Mouse (Mus musculus) c-Kit-negative CD71-positive TER-119-positive erythroid progenitor cells, embryonic 14.5 days (primary cell): ENCODE results near the gene Tceanc2.

Experiments used
- DNase-seq: peaks from one replicate; pipeline ENCODE4 v3.0.0-alpha.2; 2013; ENCODE audit warnings: low read depth, low spot score

Tceanc2 gene

GRCm38 (mm10) chr4:107178830-107179490 lies at the start of gene Tceanc2:
Tceanc2 (minus strand) TSS chr4:107179116.
- DNase-seq = no peak

- DNase-seq = no peak
Observed at GRCm38 (mm10) chr4:107226313-107226712, 47.4 kb upstream of the Tceanc2 start.

DNA sequence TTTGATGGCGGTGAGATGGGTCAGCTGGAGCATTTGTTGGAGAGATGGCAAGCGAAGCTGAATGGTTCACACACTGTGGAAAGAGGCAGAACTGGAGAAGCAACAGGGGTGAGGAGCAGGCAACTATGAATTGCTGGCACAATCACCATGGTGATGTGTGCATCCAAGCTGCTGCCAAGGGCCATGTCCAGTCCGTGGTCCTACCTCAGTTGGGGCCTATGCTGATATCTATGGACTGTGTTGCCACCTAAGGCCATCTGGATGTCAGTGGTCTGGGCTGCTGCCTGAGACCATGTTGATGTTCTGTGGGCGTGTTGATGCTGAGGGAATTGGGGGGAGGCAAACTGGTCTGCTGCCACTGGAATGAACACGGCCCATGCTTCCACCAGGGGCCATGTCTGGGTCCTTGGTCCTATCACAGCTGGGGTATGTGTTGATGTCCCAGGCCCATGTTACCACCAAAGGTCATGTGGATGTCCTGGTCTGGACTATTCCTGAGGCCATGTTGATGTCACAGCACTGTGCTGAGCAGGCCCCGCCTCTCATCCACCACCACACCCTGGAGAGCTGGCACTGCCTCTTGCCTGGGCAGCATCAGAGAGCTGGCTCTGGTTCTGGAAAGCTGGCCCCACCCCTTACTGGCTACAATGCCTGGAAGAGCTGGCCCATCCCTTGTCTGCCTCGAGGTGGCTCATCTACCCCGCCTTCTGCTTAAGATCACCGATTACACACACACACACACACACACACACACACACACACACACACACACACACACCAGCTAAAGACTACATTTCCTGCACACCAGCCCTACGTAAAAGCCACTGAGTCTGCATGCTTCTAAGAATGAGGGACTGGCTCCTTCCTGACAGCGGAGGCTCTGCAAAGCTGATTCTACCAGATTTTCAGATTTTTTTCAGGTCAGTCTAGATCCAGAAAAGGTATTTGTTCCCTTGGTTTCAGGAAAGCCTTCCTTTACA lies 44.6 kb upstream of the Tceanc2 start:
- DNase-seq = no peak

DNA sequence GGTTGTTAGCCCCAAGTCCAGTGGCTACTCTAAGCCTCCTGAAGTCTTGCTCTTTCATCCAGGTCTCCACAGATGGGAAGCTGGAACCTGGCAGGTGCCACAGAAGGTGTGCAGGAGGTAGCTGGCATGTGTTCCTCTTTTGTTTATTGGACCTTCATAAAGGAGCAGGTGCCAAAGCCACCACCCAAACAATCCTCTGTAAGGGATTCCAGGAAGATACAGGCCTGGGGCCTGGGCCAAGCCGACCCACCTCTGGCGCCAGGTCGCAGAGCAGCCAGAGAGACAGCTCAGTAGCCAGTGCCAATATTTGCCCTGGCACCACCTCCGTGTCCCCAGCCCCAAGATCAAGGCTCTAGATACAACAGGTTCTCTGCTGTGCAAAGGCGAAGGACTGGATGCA lies 42.6 kb upstream of the Tceanc2 start:
- DNase-seq = no peak

GRCm38 (mm10) chr4:107217574-107217973 lies 38.7 kb upstream of the Tceanc2 start:
- DNase-seq = peak; percentile 53

DNA sequence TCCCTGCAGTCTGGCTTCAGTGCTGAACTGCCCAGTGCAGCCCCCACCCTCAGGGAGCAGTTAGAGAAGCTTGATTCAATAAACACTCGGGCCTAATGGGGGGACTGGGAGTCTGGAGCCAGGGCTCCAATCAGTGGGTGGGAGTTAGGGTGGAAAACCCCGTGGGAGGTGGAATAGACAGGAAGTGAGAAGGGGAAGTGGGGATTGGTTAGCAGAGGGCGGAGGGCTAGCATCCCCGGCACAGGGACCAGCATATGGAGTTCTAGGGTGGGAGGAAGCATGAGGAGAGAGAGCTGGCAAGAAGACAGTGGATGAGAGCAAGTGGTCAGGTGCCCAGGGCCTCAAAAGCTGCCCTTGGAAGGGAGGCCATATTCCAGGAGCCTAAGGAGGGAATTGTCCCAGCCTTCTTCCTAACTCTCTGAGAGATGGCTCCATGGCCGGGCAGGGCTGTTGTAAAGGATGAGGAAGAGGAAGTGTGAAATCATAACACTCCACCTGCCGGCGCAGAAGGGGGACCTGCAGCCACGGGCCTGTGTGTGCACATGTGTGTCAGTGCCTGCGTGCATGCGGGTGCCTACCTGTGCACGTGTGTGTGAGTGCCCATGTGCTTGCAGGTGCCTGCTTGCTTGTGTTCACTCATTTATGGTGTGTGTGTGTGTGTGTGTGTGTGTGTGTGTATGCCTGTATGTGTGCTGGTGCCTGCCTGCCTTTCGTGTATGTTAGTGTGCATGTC lies 34.5 kb upstream of the Tceanc2 start:
- DNase-seq = no peak

DNA sequence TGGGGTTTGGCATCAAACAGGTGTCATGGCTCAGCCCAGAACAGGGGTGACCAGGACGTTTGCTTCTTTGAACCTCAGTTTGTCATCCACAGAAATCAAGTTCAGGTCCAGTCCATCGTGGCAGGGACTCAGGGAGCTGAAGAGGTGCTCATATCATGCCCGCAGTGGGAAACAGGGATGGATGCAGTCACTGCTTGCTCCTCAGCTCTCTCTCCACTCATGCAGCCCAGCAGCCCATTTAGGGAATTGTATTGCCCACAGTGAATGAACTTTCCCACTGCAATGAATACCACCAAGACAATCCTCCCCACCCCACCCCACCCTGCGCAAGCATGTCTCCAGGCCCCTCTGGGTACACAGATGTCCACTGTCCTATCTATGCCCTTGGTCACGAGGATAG lies 33.0 kb upstream of the Tceanc2 start:
- no peak for DNase-seq

DNA sequence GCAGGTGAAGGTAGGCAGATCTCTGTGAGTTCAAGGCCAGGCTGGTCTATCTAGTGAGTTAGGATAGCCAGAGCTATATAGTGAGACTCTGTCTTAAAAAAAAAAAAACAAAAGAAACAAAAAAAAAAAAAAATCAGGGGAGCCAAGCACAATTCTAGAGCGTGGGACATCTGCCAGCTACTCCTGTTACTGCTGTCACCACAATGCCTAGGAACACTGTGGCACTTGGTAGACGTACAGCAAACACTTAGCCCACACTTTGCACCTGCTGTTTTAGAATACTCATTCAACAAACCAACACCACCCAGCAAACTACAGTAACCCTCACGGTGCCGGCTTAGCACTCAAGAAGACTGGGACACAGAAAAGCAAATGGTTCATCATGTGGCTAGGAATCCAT lies 32.5 kb upstream of the Tceanc2 start:
- DNase-seq = no peak

GRCm38 (mm10) chr4:107210483-107211097 lies 31.7 kb upstream of the Tceanc2 start:
- no peak for DNase-seq

- no peak for DNase-seq
Observed at GRCm38 (mm10) chr4:107208880-107209279, 30.0 kb upstream of the Tceanc2 start, which contains the start of gene Ldlrad1. Ldlrad1 (plus strand) TSS chr4:107209180.

GRCm38 (mm10) chr4:107207016-107207415 lies 28.1 kb upstream of the Tceanc2 start:
- no peak for DNase-seq

DNA sequence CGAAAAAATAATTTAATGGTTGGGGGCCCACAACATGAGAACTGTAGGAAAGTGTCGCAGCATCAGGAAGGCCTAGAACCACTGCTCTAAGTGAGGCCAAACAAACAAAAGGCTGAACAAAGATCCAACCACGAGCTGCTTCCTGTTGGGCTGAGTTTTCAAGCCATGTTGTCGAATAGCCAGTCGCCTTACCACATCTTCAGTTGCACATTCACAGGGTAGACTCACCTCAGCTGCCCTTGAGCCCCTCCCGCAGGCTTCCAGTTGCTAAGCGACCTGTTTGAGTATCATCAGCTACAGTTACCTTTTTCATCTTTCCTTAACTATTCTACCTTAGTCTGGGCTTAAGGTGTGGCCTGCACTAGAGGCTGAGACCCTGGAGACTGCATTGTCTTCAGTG lies 24.1 kb upstream of the Tceanc2 start:
- no peak for DNase-seq

DNA sequence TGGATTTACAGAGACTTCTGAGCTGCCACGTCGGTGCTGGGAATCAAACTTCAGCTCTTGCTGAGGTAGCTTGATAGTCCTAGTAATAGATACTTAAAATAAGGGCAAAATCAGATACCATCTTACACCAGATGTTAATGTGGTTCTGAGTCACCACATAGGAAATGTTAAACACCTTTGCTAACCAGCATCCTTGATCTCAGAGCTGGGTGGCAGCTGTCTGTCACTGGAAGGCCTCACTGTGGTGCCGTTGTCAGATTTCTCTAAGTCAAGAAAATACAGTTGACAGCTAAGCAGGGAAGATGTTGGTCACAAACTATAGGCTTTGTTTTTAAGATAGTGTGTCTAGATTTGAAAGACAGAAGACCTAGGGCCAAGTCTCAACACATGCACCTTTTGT lies 22.9 kb upstream of the Tceanc2 start:
- DNase-seq = no peak

DNA sequence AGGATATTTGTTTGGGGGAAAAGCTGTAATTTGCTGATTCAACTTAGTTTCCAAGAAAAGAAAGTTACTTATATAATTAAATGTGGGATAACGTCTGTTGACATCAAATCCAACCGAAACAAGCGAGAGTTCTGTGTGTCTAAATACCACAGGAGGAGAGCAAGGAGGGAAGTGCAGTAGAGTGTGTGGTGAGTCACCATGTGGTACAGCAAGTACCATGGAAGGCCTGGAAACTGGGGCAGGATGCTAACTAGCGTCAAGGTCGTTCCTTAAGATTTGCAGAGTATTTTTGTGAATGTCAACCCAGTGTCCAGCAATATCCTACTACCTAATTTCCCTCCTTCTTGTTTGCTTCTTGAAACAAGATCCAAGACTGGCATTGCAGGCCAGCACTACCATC lies 19.2 kb upstream of the Tceanc2 start:
- no peak for DNase-seq

GRCm38 (mm10) chr4:107196454-107196853 lies 17.5 kb upstream of the Tceanc2 start:
- no peak for DNase-seq

DNA sequence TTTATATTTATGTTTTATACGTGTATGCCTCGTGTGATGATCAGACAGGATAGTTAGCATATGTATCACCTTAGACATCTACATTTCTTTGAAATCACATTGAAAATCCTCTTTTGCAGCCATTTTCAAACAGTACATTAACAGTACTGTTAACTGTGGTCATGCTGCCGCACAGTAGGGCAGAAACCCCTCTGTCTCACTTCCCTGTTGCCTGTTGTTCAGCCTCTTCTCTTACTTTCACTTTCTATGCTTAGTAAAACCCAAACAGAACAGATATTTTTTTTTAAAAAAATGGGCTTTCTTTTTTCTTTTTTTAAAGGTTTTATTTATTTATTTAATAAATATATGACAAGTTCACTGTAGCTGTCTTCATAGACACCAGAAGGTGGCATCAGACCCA lies 14.9 kb upstream of the Tceanc2 start:
- no peak for DNase-seq

- no peak for DNase-seq
Observed at GRCm38 (mm10) chr4:107185703-107186102, 6.8 kb upstream of the Tceanc2 start.

DNA sequence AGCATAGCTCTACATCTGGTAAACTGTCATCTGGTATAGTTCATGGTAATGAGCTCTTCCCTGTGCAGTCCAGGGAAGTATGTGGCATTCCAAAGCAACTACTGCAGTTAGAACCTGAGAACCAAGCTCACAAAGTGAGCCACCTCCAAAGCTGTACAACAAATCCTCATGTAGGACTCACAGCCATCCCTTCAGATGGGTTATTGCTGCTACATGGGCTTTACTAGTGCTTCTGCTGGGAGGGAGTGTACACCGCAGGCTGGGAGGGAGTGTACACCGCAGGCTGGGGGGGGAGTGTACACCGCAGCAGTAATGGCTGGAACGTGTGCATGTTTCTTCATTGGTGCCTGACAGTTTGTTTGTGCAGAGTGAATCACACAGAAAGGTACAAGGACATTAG lies 4.3 kb upstream of the Tceanc2 start:
- no peak for DNase-seq

- no peak for DNase-seq
Observed at GRCm38 (mm10) chr4:107182796-107183195, 3.9 kb upstream of the Tceanc2 start.

GRCm38 (mm10) chr4:107181866-107182265 lies 3.0 kb upstream of the Tceanc2 start:
- no peak for DNase-seq

DNA sequence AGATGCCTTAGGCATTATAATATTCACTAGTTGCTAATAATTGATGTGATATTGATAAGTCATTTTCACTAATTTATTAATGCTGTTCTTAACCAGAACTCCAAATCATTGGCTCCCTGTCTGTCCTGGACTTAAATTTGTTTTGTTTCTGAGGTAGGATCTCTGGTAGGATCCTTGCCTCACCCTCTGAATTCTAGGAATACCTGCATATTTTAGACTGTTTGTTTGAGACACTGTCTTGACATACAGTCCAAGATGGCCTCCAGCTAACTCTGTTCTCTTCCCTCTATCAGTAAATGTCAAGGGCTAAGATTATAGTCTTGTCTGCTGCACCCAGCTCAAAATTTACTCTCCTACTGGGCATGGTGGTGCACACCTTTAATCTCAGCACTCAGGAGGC lies 1.8 kb upstream of the Tceanc2 start:
- no peak for DNase-seq

- DNase-seq = no peak
Observed at GRCm38 (mm10) chr4:107179561-107179960, 645 bp upstream of the Tceanc2 start.
